Mouse (Mus musculus) G1E (cell line): ENCODE measurements around the gene Papolb.

Experiments
- CTCF ChIP-seq: IDR thresholded peaks from 2 replicates; pipeline ENCODE4 v1.5.1; 2012; ENCODE audit warnings: low read depth, low read length, inconsistent platforms, mixed read lengths
- GATA1 ChIP-seq: IDR thresholded peaks from 2 replicates; pipeline ENCODE4 v1.6.1; 2012; ENCODE audit warnings: borderline replicate concordance, low read length, inconsistent platforms, mixed read lengths
- GATA2 ChIP-seq: IDR thresholded peaks from 2 replicates; pipeline ENCODE4 v1.6.1; 2012; ENCODE audit warnings: low read depth, low read length, inconsistent platforms, borderline replicate concordance
- POLR2AphosphoS5 ChIP-seq: IDR thresholded peaks from 2 replicates; pipeline ENCODE4 v1.6.1; 2012; ENCODE audit warnings: low read depth, low read length, inconsistent platforms; ENCODE audit not compliant: insufficient replicate concordance
- TAL1 ChIP-seq: conservative IDR thresholded peaks from 2 replicates; pipeline ENCODE4 v1.6.1; 2012; ENCODE audit warnings: low read depth, low read length, inconsistent platforms, mixed read lengths

- TF ChIP-seq CTCF, result no peak
- no peak for TF ChIP-seq GATA1
- TF ChIP-seq POLR2AphosphoS5, result no peak
- TF ChIP-seq TAL1, result no peak
- no peak for TF ChIP-seq GATA2
Observed at GRCm38 (mm10) chr5:142574323-142575057, 44.6 kb upstream of the Papolb start.
